ENCODE assay signal across 8 mouse cellular contexts in genomic region chr12:99885282-99885901, GRCm38 (mm10). TPM values are rescaled to one million over a fixed set of nuclear protein-coding genes. Genes with fewer than 3 reads are reported as not detected.
A peak's percentile ranks its signal among the peaks of the same experiment; 100 is the strongest.
DNase-seq lines count a peak whose midpoint lies in the region; ATAC-seq and TF ChIP-seq lines count a peak whose summit lies in the region.

No protein-coding gene starts in this region.

- no peak for ATAC-seq in heart, embryonic 13.5 days (ENCODE audit: extremely low read depth, insufficient number of reproducible peaks, low FRiP score, low TSS enrichment)
- ATAC-seq in G1E (ENCODE audit: extremely low read depth, insufficient number of reproducible peaks, low FRiP score, poor library complexity, severe bottlenecking), result no peak
- ATAC-seq in hindbrain, embryonic 14.5 days (ENCODE audit: low FRiP score), result no peak
- no peak for ATAC-seq in midbrain, postnatal 0 days (ENCODE audit: low FRiP score)

- no peak for DNase-seq in heart, postnatal 36 days
- DNase-seq in G1E (ENCODE audit: low spot score), result no peak
- no peak for DNase-seq in hindbrain, embryonic 14.5 days (ENCODE audit: low spot score)
- DNase-seq in midbrain, postnatal 0 days (ENCODE audit: low spot score), result peak; percentile 16
- DNase-seq in layer of hippocampus, postnatal 25 days (ENCODE audit: extremely low spot score in 1 of 2, low spot score in 1 of 2), result no peak
- no peak for DNase-seq in spleen, postnatal 14 days (ENCODE audit: low spot score in 2 of 2)
- DNase-seq in kidney, adult 11 months, result no peak

- TF ChIP-seq CTCF in G1E (IDR thresholded peaks at IDR 0.05; ENCODE audit: low read depth, low read length), result no peak
- TF ChIP-seq CTCF in midbrain, postnatal 0 days (IDR thresholded peaks at IDR 0.05), result peak; percentile 23; the same call in 1 of the 2 replicates

- H3K4me1 ChIP-seq in heart, embryonic 13.5 days, result peaks cover 24% of the 10 kb centered on the region
- peaks cover 33% of the 10 kb centered on the region for H3K4me1 ChIP-seq in G1E (ENCODE audit: insufficient read depth, low read depth, low read length)
- H3K4me1 ChIP-seq in hindbrain, embryonic 14.5 days (replicated peaks; ENCODE audit: control insufficient read depth, insufficient read depth, low read length), result peaks cover 15% of the 10 kb centered on the region
- peaks cover 6% of the 10 kb centered on the region; the same call in 1 of the 2 replicates for H3K4me1 ChIP-seq in midbrain, postnatal 0 days (ENCODE audit: insufficient read depth, low read length)

- H3K4me3 ChIP-seq in heart, embryonic 13.5 days, result peak overlapping the region; percentile 80
- H3K4me3 ChIP-seq in G1E (ENCODE audit: low read depth, low read length), result peak overlapping the region; percentile 81
- peak overlapping the region; percentile 86 for H3K4me3 ChIP-seq in hindbrain, embryonic 14.5 days (replicated peaks; ENCODE audit: low read length)
- H3K4me3 ChIP-seq in midbrain, postnatal 0 days (ENCODE audit: low read depth, low read length), result peak overlapping the region; percentile 87

- H3K4me2 ChIP-seq in heart, embryonic 13.5 days, result peak overlapping the region; percentile 95
- H3K4me2 ChIP-seq in hindbrain, embryonic 14.5 days (replicated peaks), result peak overlapping the region; percentile 86
- H3K4me2 ChIP-seq in midbrain, postnatal 0 days (ENCODE audit: low read depth, low read length, poor library complexity, severe bottlenecking), result peak overlapping the region; percentile 92

- H3K36me3 ChIP-seq in heart, embryonic 13.5 days, result peaks cover 11% of the 10 kb centered on the region; the same call in 1 of the 2 replicates
- H3K36me3 ChIP-seq in G1E (replicated peaks), result peaks cover 40% of the 10 kb centered on the region
- H3K36me3 ChIP-seq in hindbrain, embryonic 14.5 days (replicated peaks; ENCODE audit: control insufficient read depth, insufficient read depth), result no peaks in the 10 kb centered on the region; the same call in 1 of the 2 replicates
- no peaks in the 10 kb centered on the region for H3K36me3 ChIP-seq in midbrain, postnatal 0 days (ENCODE audit: insufficient read depth, low read length)

- peak overlapping the region; percentile 95 for H3K9ac ChIP-seq in heart, embryonic 13.5 days
- H3K9ac ChIP-seq in hindbrain, embryonic 14.5 days, result peak overlapping the region; percentile 89
- H3K9ac ChIP-seq in midbrain, postnatal 0 days (replicated peaks; ENCODE audit: low read length, poor library complexity, severe bottlenecking), result peak overlapping the region; percentile 76; the same call in 1 of the 2 replicates

- intact Hi-C loops in heart, postnatal 36 days (cut with DNase I), result no loop called here

- no peaks in the 10 kb centered on the region for H3K9me3 ChIP-seq in heart, embryonic 13.5 days
- no peaks in the 10 kb centered on the region for H3K9me3 ChIP-seq in G1E (replicated peaks)
- no peaks in the 10 kb centered on the region for H3K9me3 ChIP-seq in hindbrain, embryonic 14.5 days (ENCODE audit: control insufficient read depth, low read length)
- no peaks in the 10 kb centered on the region for H3K9me3 ChIP-seq in midbrain, postnatal 0 days (ENCODE audit: low read length)

- no peaks in the 10 kb centered on the region for H3K27me3 ChIP-seq in heart, embryonic 13.5 days (replicated peaks)
- no peaks in the 10 kb centered on the region for H3K27me3 ChIP-seq in G1E (ENCODE audit: insufficient read depth, low read length)
- H3K27me3 ChIP-seq in hindbrain, embryonic 14.5 days (ENCODE audit: control insufficient read depth, insufficient read depth, low read length), result no peaks in the 10 kb centered on the region
- no peaks in the 10 kb centered on the region for H3K27me3 ChIP-seq in midbrain, postnatal 0 days (ENCODE audit: insufficient read depth, low read length)

- no peak overlapping the region for H3K27ac ChIP-seq in heart, embryonic 13.5 days (replicated peaks)
- H3K27ac ChIP-seq in hindbrain, embryonic 14.5 days, result no peak overlapping the region; the same call in 1 of the 2 replicates
- no peak overlapping the region for H3K27ac ChIP-seq in midbrain, postnatal 0 days (ENCODE audit: low read depth, low read length)

- WGBS in heart, embryonic 13.5 days, result 51% methylated on average over 8 of the region's 8 CpGs
- 42% methylated on average over 8 of the region's 8 CpGs for WGBS in hindbrain, embryonic 14.5 days
- 30% methylated on average over 8 of the region's 8 CpGs for WGBS in midbrain, postnatal 0 days

RNA-seq across cellular contexts. Expression of gene Tdp1, which starts 1.1 kb away (rescaled TPM):
- 30.2 and 31.2 TPM in 2 replicates for polyA plus RNA-seq in heart, embryonic 13.5 days (2015; fragmentation: Nextera tagmentation; extraction: Ambion mirVana)
- total RNA-seq in heart, postnatal 36 days (2021), result 10 to 100 TPM in 1 of 2 experiments, 1 to 10 TPM in 1; 8.6 to 10.1 TPM
- total RNA-seq in G1E (2014; fragmentation: Nextera tagmentation) (119 and 130 TPM in 2 replicates), G1E (2017) (30.2 and 35.3 TPM in 2 replicates)
- polyA plus RNA-seq in G1E (2012), result 21.0 and 32.1 TPM in 2 replicates
- 49.0 and 49.2 TPM in 2 replicates for polyA plus RNA-seq in hindbrain, embryonic 14.5 days (2014; fragmentation: Nextera tagmentation; extraction: Ambion mirVana)
- total RNA-seq in midbrain, postnatal 0 days (2014; rRNA removed), result 16.1 and 19.0 TPM in 2 replicates
- 31.8 and 34.8 TPM in 2 replicates for polyA plus RNA-seq in midbrain, postnatal 0 days (2015; fragmentation: Nextera tagmentation; extraction: Ambion mirVana)
- total RNA-seq in layer of hippocampus, postnatal 25 days (2021), result 10 to 100 TPM; 26.2 to 29.5 TPM

RNA-seq across cellular contexts. Expression of gene Efcab11, which starts 1.2 kb away (rescaled TPM):
- 8.9 and 10.8 TPM in 2 replicates for polyA plus RNA-seq in heart, embryonic 13.5 days (2015; fragmentation: Nextera tagmentation; extraction: Ambion mirVana)
- not detected for total RNA-seq in heart, postnatal 36 days (2021)
- total RNA-seq in G1E (2014; fragmentation: Nextera tagmentation) (13.5 and 19.9 TPM in 2 replicates), G1E (2017) (7.4 and 8.0 TPM in 2 replicates)
- 3.8 and 5.8 TPM in 2 replicates for polyA plus RNA-seq in G1E (2012)
- 5.9 and 6.4 TPM in 2 replicates for polyA plus RNA-seq in hindbrain, embryonic 14.5 days (2014; fragmentation: Nextera tagmentation; extraction: Ambion mirVana)
- 2.5 and 2.9 TPM in 2 replicates for total RNA-seq in midbrain, postnatal 0 days (2014; rRNA removed)
- polyA plus RNA-seq in midbrain, postnatal 0 days (2015; fragmentation: Nextera tagmentation; extraction: Ambion mirVana), result 2.6 and 5.0 TPM in 2 replicates
- total RNA-seq in layer of hippocampus, postnatal 25 days (2021), result under 1 TPM; 0.26 to 0.27 TPM
